ENCODE assay signal across 23 mouse cellular contexts in genomic region chr12:104794957-104795356, GRCm38 (mm10). TPM values are rescaled to one million over a fixed set of nuclear protein-coding genes. Genes with fewer than 3 reads are reported as not detected.
A peak's percentile ranks its signal among the peaks of the same experiment; 100 is the strongest.
DNase-seq lines count a peak whose midpoint lies in the region; ATAC-seq and TF ChIP-seq lines count a peak whose summit lies in the region.
"Had no signal": no experiment of that assay in that cellular context is flagged by ENCODE, and none has a peak within 500 bp of the region (broad histone marks: within the 10 kb centered on the region; RNA-seq: fewer than 3 reads in every experiment).

No protein-coding gene starts in this region.

- WGBS in embryonic facial prominence, embryonic 13.5 days, result 67% methylated on average over 5 of the region's 5 CpGs
- 48% methylated on average over 5 of the region's 5 CpGs for WGBS in embryonic facial prominence, embryonic 10.5 days
- 38% methylated on average over 5 of the region's 5 CpGs for WGBS in kidney, postnatal 0 days

- peaks cover 7% of the 10 kb centered on the region; the same call in 1 of the 2 replicates for H3K4me1 ChIP-seq in embryonic facial prominence, embryonic 13.5 days
- H3K4me1 ChIP-seq in embryonic facial prominence, embryonic 10.5 days, result peaks cover 24% of the 10 kb centered on the region
- no peaks in the 10 kb centered on the region for H3K4me1 ChIP-seq in kidney, postnatal 0 days (replicated peaks; ENCODE audit: insufficient read depth, low read length)
- H3K4me1 ChIP-seq: liver, embryonic 13.5 days had no signal

- TF ChIP-seq CTCF in kidney, postnatal 0 days (IDR thresholded peaks at IDR 0.05; ENCODE audit: low read depth), result peak; percentile 27; the same call in 1 of the 2 replicates

- H3K36me3 ChIP-seq in embryonic facial prominence, embryonic 13.5 days, result peaks cover 39% of the 10 kb centered on the region
- H3K36me3 ChIP-seq in embryonic facial prominence, embryonic 10.5 days (replicated peaks), result peaks cover 41% of the 10 kb centered on the region
- peaks cover 19% of the 10 kb centered on the region for H3K36me3 ChIP-seq in kidney, postnatal 0 days (ENCODE audit: insufficient read depth, low read length)
- H3K36me3 ChIP-seq: G1E; liver, embryonic 13.5 days had no signal

- no peak for DNase-seq in embryonic facial prominence, embryonic 10.5 days (ENCODE audit: low spot score)
- peak; percentile 49 for DNase-seq in kidney, postnatal 0 days (ENCODE audit: low spot score)
- no peak for DNase-seq in kidney, postnatal 10 days
- DNase-seq in 416B (ENCODE audit: low read depth) (peak; percentile 23), ZHBTc4 (ENCODE audit: low read depth, low spot score) (peak; percentile 73)
- no peak for DNase-seq in cerebellum, adult 8-10 months
- DNase-seq: adrenal gland, postnatal 10 days; cerebellum, adult 9-11 months; gastrocnemius, postnatal 25 days; heart, adult 18-20 months; heart, postnatal 10 days; liver, embryonic 13.5 days; lung, adult 2 months; right cerebral cortex, postnatal 4 days; thymus, adult 18-20 months; thymus, postnatal 36 days had no signal

- ATAC-seq in embryonic facial prominence, embryonic 13.5 days (ENCODE audit: insufficient number of reproducible peaks, insufficient read depth, low FRiP score, low TSS enrichment, low read depth), result 0 out of 2 replicates have a peak, but pooled peaks have one; percentile 40
- peak; percentile 71; the same call in 1 of the 2 replicates for ATAC-seq in kidney, postnatal 0 days (replicated peaks; ENCODE audit: low FRiP score, low read depth)
- ATAC-seq: forebrain, embryonic 13.5 days; hindbrain, postnatal 0 days; intestine, embryonic 16.5 days; midbrain, embryonic 13.5 days had no signal

- H3K27ac ChIP-seq in embryonic facial prominence, embryonic 13.5 days, result no peak overlapping the region
- no peak overlapping the region for H3K27ac ChIP-seq in embryonic facial prominence, embryonic 10.5 days (replicated peaks)
- H3K27ac ChIP-seq in kidney, postnatal 0 days, result no peak overlapping the region
- H3K27ac ChIP-seq: forebrain, embryonic 13.5 days; hindbrain, postnatal 0 days; liver, embryonic 13.5 days; midbrain, embryonic 13.5 days had no signal

- H3K4me3 ChIP-seq in embryonic facial prominence, embryonic 13.5 days, result no peak overlapping the region
- H3K4me3 ChIP-seq in embryonic facial prominence, embryonic 10.5 days, result no peak overlapping the region
- H3K4me3 ChIP-seq in kidney, postnatal 0 days (replicated peaks; ENCODE audit: low read depth, low read length), result no peak overlapping the region
- H3K4me3 ChIP-seq: forebrain, embryonic 13.5 days; heart, embryonic 12.5 days; liver, embryonic 13.5 days; midbrain, embryonic 13.5 days had no signal

- H3K27me3 ChIP-seq in embryonic facial prominence, embryonic 13.5 days, result no peaks in the 10 kb centered on the region
- no peaks in the 10 kb centered on the region for H3K27me3 ChIP-seq in embryonic facial prominence, embryonic 10.5 days (replicated peaks; ENCODE audit: low read depth, poor library complexity, severe bottlenecking)
- H3K27me3 ChIP-seq in kidney, postnatal 0 days (ENCODE audit: insufficient read depth, low read length), result no peaks in the 10 kb centered on the region
- H3K27me3 ChIP-seq: forebrain, embryonic 13.5 days; liver, embryonic 13.5 days; midbrain, embryonic 13.5 days had no signal

- H3K9me3 ChIP-seq in embryonic facial prominence, embryonic 13.5 days, result peaks cover 12% of the 10 kb centered on the region
- peaks cover 18% of the 10 kb centered on the region for H3K9me3 ChIP-seq in embryonic facial prominence, embryonic 10.5 days
- H3K9me3 ChIP-seq in kidney, postnatal 0 days (replicated peaks; ENCODE audit: low read length), result no peaks in the 10 kb centered on the region

- H3K4me2 ChIP-seq in embryonic facial prominence, embryonic 13.5 days, result no peak overlapping the region
- H3K4me2 ChIP-seq in kidney, postnatal 0 days (ENCODE audit: low read length), result no peak overlapping the region
- H3K4me2 ChIP-seq: forebrain, embryonic 13.5 days; heart, embryonic 12.5 days; liver, embryonic 13.5 days; midbrain, embryonic 13.5 days had no signal

- no peak overlapping the region for H3K9ac ChIP-seq in embryonic facial prominence, embryonic 13.5 days
- H3K9ac ChIP-seq in kidney, postnatal 0 days (ENCODE audit: low read depth, low read length), result no peak overlapping the region
- H3K9ac ChIP-seq: forebrain, embryonic 13.5 days; heart, embryonic 12.5 days; liver, embryonic 13.5 days; midbrain, embryonic 13.5 days had no signal

RNA-seq across cellular contexts. Expression of gene Dicer1, which starts 43.2 kb away (rescaled TPM):
- 45.1 and 47.2 TPM in 2 replicates for polyA plus RNA-seq in embryonic facial prominence, embryonic 13.5 days (2015; fragmentation: Nextera tagmentation; extraction: Ambion mirVana)
- 52.6 and 54.6 TPM in 2 replicates for polyA plus RNA-seq in embryonic facial prominence, embryonic 10.5 days (2016; fragmentation: Nextera tagmentation; extraction: Ambion mirVana)
- polyA plus RNA-seq in kidney, postnatal 0 days (2015; fragmentation: Nextera tagmentation; extraction: Ambion mirVana), result 20.4 and 20.9 TPM in 2 replicates

Comparison
In these comparisons a context has a peak if more than half of its experiments do, and no peak if none do; other contexts are left out.
1. DNase-seq: peak in kidney, postnatal 0 days (single experiment), 416B (single experiment) and ZHBTc4 (single experiment); none in embryonic facial prominence, embryonic 10.5 days (single experiment), kidney, postnatal 10 days (single experiment) and cerebellum, adult 8-10 months (single experiment).